Mouse (Mus musculus) skeletal muscle tissue, postnatal 0 days (tissue): ENCODE measurements around the gene Casd1. TPM values are rescaled to one million over a fixed set of nuclear protein-coding genes. Genes with fewer than 3 reads are reported as not detected.

ENCODE experiments used
- polyA plus RNA-seq: library from polyadenylated mRNA; unstranded; fragments of >200 nt; fragmentation: Nextera tagmentation; extraction: Ambion mirVana; gene quantifications from 2 replicates; pipeline ENCODE4 v1.2.1, GENCODE M21; 2015

The Casd1 gene
- 32.7 and 35.8 TPM in 2 replicates for polyA plus RNA-seq

GRCm38 (mm10) chr6:4600658-4601296 is at the start of gene Casd1:
Gene Casd1, plus strand, starts transcription at chr6:4600839.

Other genes with a start within 250 kb of the Casd1 start
- gene Col1a2, start 96.0 kb upstream of the Casd1 start, polyA plus RNA-seq: 887 and 1,192 TPM in 2 replicates
- gene Sgce, start 146.4 kb downstream of the Casd1 start, polyA plus RNA-seq: 67.5 and 68.9 TPM in 2 replicates
- gene Peg10, start 146.5 kb downstream of the Casd1 start, polyA plus RNA-seq: 7.4 and 10.8 TPM in 2 replicates